Mouse (Mus musculus) central nervous system, embryonic 11.5 days (tissue): ENCODE results near the gene Olfr374. TPM values are rescaled to one million over a fixed set of nuclear protein-coding genes. Genes with fewer than 3 reads are reported as not detected.

ENCODE experiments used
- polyA plus RNA-seq: library from polyadenylated mRNA; depleted of rRNA; stranded (reverse); fragments of >200 nt; gene quantifications from 2 replicates; pipeline ENCODE4 v1.2.3, GENCODE M21; 2012; rRNA removed

Gene Olfr374
- polyA plus RNA-seq = not detected in 2 replicates

GRCm38 (mm10) chr8:72106740-72107139 is at the start of gene Olfr374:
Olfr374 (plus strand) TSS chr8:72107040.

GRCm38 (mm10) chr8:72082877-72083276 is 24.0 kb upstream of the Olfr374 start, which contains the start of gene Olfr373:
Olfr373 (plus strand) TSS chr8:72083177.

GRCm38 (mm10) chr8:72134756-72135445 is 28.1 kb downstream of the Olfr374 start, which contains the start of gene Tpm4:
Tpm4 (plus strand) TSS chr8:72134975.

GRCm38 (mm10) chr8:72160707-72161697 is 54.2 kb downstream of the Olfr374 start, which contains the start of gene Rab8a:
Rab8a (plus strand) TSS chr8:72161200.

Other genes starting within 250 kb of the Olfr374 start
- 1.8 and 3.1 TPM in 2 replicates for gene Zfp709, start 225.0 kb upstream of the Olfr374 start, polyA plus RNA-seq
- 9.3 and 10.3 TPM in 2 replicates for gene Zfp882, start 198.4 kb upstream of the Olfr374 start, polyA plus RNA-seq
- gene Zfp617, start 198.4 kb upstream of the Olfr374 start, polyA plus RNA-seq = 21.6 and 25.9 TPM in 2 replicates
- gene Zfp961, start 156.0 kb upstream of the Olfr374 start, polyA plus RNA-seq = 20.2 and 30.8 TPM in 2 replicates
- 0.24 and 0.27 TPM in 2 replicates for gene Cyp4f18, start 97.4 kb upstream of the Olfr374 start, polyA plus RNA-seq
- not detected in 2 replicates for gene Olfr372, start 65.8 kb upstream of the Olfr374 start, polyA plus RNA-seq
- gene Olfr373, start 23.9 kb upstream of the Olfr374 start, polyA plus RNA-seq = not detected in 2 replicates
- 409 and 947 TPM in 2 replicates for gene Tpm4, start 27.9 kb downstream of the Olfr374 start, polyA plus RNA-seq
- 104 and 139 TPM in 2 replicates for gene Rab8a, start 54.2 kb downstream of the Olfr374 start, polyA plus RNA-seq
- 0.05 and 0.07 TPM in 2 replicates for gene Hsh2d, start 82.6 kb downstream of the Olfr374 start, polyA plus RNA-seq
- gene Cib3, start 105.8 kb downstream of the Olfr374 start, polyA plus RNA-seq = 0.02 TPM in 1 of 2 replicates, not detected in the other
- not detected in 2 replicates for gene Gm11034, start 106.6 kb downstream of the Olfr374 start, polyA plus RNA-seq
- 81.2 and 93.7 TPM in 2 replicates for gene Fam32a, start 112.7 kb downstream of the Olfr374 start, polyA plus RNA-seq
- 128 and 134 TPM in 2 replicates for gene Ap1m1, start 133.0 kb downstream of the Olfr374 start, polyA plus RNA-seq
- 31.6 and 43.2 TPM in 2 replicates for gene Gm10282, start 198.2 kb downstream of the Olfr374 start, polyA plus RNA-seq
- 6.4 and 7.1 TPM in 2 replicates for gene Klf2, start 212.0 kb downstream of the Olfr374 start, polyA plus RNA-seq